Mouse (Mus musculus) retina, postnatal 1 day (tissue): ENCODE measurements around the gene Crnkl1.

Source experiments
- DNase-seq: peaks from one replicate; pipeline ENCODE4 v3.0.0-alpha.2; 2012

Gene Crnkl1

DNA sequence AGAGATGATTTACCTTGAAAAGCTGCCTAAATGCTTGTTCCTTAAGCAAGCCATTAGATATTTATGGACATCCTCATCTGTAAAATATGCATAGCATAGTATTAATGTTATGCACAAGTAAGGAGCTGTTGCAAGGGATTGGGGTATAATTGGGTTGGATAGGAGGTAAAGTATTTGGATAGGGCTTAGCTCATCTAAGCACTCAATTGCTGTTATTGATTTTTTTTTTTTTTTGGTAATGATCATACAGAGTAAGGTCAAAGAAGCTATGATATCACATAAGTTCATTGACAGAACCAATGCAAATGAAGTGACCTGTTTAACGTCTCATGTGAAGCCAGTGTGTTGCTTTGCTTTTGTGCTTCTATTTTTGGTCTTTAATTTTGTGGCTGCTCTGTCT lies 60.9 kb downstream of the Crnkl1 start:
- DNase-seq, result no peak

DNA sequence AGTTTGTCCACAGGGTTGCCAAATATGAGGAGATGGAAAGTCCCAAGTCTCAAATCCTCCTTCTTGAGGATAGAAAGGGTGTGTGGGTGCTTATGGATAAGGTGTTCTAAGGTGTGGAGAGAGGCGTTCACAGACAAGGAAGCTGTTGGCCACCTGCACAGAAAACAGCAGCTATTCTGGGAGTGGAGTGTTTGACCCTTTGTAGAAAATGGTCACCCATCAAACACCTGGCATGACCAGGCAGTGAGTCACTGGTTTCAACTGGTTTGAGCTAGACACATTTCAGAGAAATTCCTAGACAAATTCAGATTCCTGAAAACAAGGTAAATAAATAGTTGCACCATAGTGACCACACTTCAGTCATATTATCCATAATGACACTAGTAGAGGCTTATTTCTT lies 62.7 kb downstream of the Crnkl1 start:
- DNase-seq, result no peak

DNA sequence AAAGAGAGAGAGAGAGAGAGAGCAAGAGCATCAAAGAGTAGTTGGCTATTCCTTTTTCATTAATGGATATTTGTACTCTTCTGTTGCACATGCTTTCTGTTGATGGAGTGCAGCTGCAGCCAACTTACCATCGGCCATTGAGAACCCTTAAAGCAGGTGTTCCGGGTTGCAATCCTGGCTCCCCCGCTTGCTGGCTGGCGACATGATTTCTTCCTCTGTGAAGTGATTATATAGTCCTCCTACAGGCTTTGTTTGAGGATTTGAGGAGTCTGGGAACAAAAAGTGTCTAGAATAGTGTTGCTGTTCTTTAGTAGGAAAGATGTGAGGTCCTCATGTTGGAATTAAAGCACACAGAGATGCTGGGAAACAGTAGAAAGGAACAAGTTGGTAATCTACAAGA lies 63.5 kb downstream of the Crnkl1 start:
- DNase-seq, result no peak
